Mouse (Mus musculus): Measurements from ENCODE around the gene Cby1.

DNA sequence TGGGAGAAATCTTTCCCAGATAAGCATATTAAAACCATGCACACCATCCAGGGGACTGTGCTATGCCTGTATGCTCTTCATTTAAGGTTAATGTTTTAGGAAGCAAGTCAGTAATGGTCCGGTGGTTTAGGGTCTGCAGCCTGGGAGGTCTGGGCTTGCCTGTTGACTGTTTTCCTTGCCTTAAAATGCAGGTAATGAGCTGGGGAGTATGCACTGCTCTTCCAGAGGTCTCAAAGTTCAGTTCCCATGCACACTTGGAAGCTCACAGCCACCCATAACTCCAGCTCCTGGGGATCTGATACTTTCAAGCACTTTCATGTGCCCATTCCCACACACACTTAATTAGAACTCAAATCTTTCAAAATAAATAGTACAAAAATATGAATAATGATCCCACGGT is 37.5 kb downstream of the Cby1 start:
- TF ChIP-seq POLR2A (IDR thresholded peaks at IDR 0.05; ENCODE audit: borderline replicate concordance, control insufficient read depth, low read depth, low read length) = no peak
- no peak for TF ChIP-seq CTCF (IDR thresholded peaks at IDR 0.05; ENCODE audit: control insufficient read depth, insufficient read depth, low read length)

All from bone marrow, adult 2 months (tissue).